Mouse (Mus musculus): ENCODE measurements around the gene Gm20388. TPM values are rescaled to one million over a fixed set of nuclear protein-coding genes. Genes with fewer than 3 reads are reported as not detected.
A peak's percentile ranks its signal among the peaks of the same experiment; 100 is the strongest.

Gm20388 gene
- polyA plus RNA-seq, 1 experiment from 2014 or later = not detected

- H3K4me3 ChIP-seq (ENCODE audit: low read length) = no peak overlapping the region
- 60% methylated on average over 18 of the region's 18 CpGs for WGBS
- peaks cover 27% of the 10 kb centered on the region for H3K4me1 ChIP-seq (ENCODE audit: control insufficient read depth, insufficient read depth, low read length)
- H3K27ac ChIP-seq (ENCODE audit: low read depth, low read length) = no peak overlapping the region
- no peak overlapping the region for H3K4me2 ChIP-seq (replicated peaks; ENCODE audit: low read depth, low read length)
- H3K9me3 ChIP-seq (ENCODE audit: control insufficient read depth, low read length) = no peaks in the 10 kb centered on the region
- no peak overlapping the region for H3K9ac ChIP-seq (ENCODE audit: low read depth, low read length)
- no peaks in the 10 kb centered on the region for H3K36me3 ChIP-seq (ENCODE audit: control insufficient read depth, insufficient read depth, low read length)
- ATAC-seq (ENCODE audit: low FRiP score, low TSS enrichment) = no peak
- no peaks in the 10 kb centered on the region for H3K27me3 ChIP-seq (ENCODE audit: control insufficient read depth, insufficient read depth, low read length)
Observed at GRCm38 (mm10) chr8:120746007-120746701, 835.5 kb downstream of the Gm20388 start.

GRCm38 (mm10) chr8:120747286-120747685 is 836.6 kb downstream of the Gm20388 start:
- Histone ChIP-seq H3K4me3 (ENCODE audit: low read length) (no peak overlapping the region), H3K4me2 (replicated peaks; ENCODE audit: low read depth, low read length) (no peak overlapping the region), H3K27me3 (ENCODE audit: control insufficient read depth, insufficient read depth, low read length) (no peaks in the 10 kb centered on the region), H3K27ac (ENCODE audit: low read depth, low read length) (no peak overlapping the region), H3K36me3 (ENCODE audit: control insufficient read depth, insufficient read depth, low read length) (no peaks in the 10 kb centered on the region), H3K9ac (ENCODE audit: low read depth, low read length) (no peak overlapping the region), H3K4me1 (ENCODE audit: control insufficient read depth, insufficient read depth, low read length) (peaks cover 37% of the 10 kb centered on the region), H3K9me3 (ENCODE audit: control insufficient read depth, low read length) (no peaks in the 10 kb centered on the region)
- no peak for ATAC-seq (ENCODE audit: low FRiP score, low TSS enrichment)
- 59% methylated on average over 7 of the region's 7 CpGs for WGBS

GRCm38 (mm10) chr8:120750616-120751015 is 840.0 kb downstream of the Gm20388 start:
- H3K4me3 ChIP-seq (ENCODE audit: low read length) = no peak overlapping the region
- no peaks in the 10 kb centered on the region for H3K36me3 ChIP-seq (ENCODE audit: control insufficient read depth, insufficient read depth, low read length)
- no peak for ATAC-seq (ENCODE audit: low FRiP score, low TSS enrichment)
- no peak overlapping the region for H3K9ac ChIP-seq (ENCODE audit: low read depth, low read length)
- H3K4me2 ChIP-seq (replicated peaks; ENCODE audit: low read depth, low read length) = no peak overlapping the region
- no peak overlapping the region for H3K27ac ChIP-seq (ENCODE audit: low read depth, low read length)
- WGBS = 73% methylated on average over 9 of the region's 9 CpGs
- H3K4me1 ChIP-seq (ENCODE audit: control insufficient read depth, insufficient read depth, low read length) = peaks cover 34% of the 10 kb centered on the region
- no peaks in the 10 kb centered on the region for H3K27me3 ChIP-seq (ENCODE audit: control insufficient read depth, insufficient read depth, low read length)
- H3K9me3 ChIP-seq (ENCODE audit: control insufficient read depth, low read length) = no peaks in the 10 kb centered on the region

GRCm38 (mm10) chr8:120751226-120752081 is 840.8 kb downstream of the Gm20388 start:
- 62% methylated on average over 21 of the region's 21 CpGs for WGBS
- H3K9ac ChIP-seq (ENCODE audit: low read depth, low read length) = no peak overlapping the region
- H3K4me3 ChIP-seq (ENCODE audit: low read length) = no peak overlapping the region
- peak; percentile 44 for ATAC-seq (ENCODE audit: low FRiP score, low TSS enrichment)
- no peaks in the 10 kb centered on the region for H3K36me3 ChIP-seq (ENCODE audit: control insufficient read depth, insufficient read depth, low read length)
- no peaks in the 10 kb centered on the region for H3K9me3 ChIP-seq (ENCODE audit: control insufficient read depth, low read length)
- no peak overlapping the region for H3K4me2 ChIP-seq (replicated peaks; ENCODE audit: low read depth, low read length)
- no peaks in the 10 kb centered on the region for H3K27me3 ChIP-seq (ENCODE audit: control insufficient read depth, insufficient read depth, low read length)
- H3K27ac ChIP-seq (ENCODE audit: low read depth, low read length) = peak overlapping the region; percentile 76
- H3K4me1 ChIP-seq (ENCODE audit: control insufficient read depth, insufficient read depth, low read length) = peaks cover 36% of the 10 kb centered on the region

- ATAC-seq (ENCODE audit: low FRiP score, low TSS enrichment) = peak; percentile 75
- Histone ChIP-seq H3K9ac (ENCODE audit: low read depth, low read length) (no peak overlapping the region), H3K36me3 (ENCODE audit: control insufficient read depth, insufficient read depth, low read length) (no peaks in the 10 kb centered on the region), H3K27ac (ENCODE audit: low read depth, low read length) (peak overlapping the region; percentile 76), H3K9me3 (ENCODE audit: control insufficient read depth, low read length) (no peaks in the 10 kb centered on the region), H3K4me1 (ENCODE audit: control insufficient read depth, insufficient read depth, low read length) (peaks cover 36% of the 10 kb centered on the region), H3K27me3 (ENCODE audit: control insufficient read depth, insufficient read depth, low read length) (no peaks in the 10 kb centered on the region), H3K4me2 (replicated peaks; ENCODE audit: low read depth, low read length) (no peak overlapping the region), H3K4me3 (ENCODE audit: low read length) (no peak overlapping the region)
- under 1% methylated on average over 12 of the region's 12 CpGs for WGBS
Observed at GRCm38 (mm10) chr8:120752082-120752452, 841.4 kb downstream of the Gm20388 start.

GRCm38 (mm10) chr8:120753476-120753875 is 842.8 kb downstream of the Gm20388 start:
- Histone ChIP-seq H3K4me1 (ENCODE audit: control insufficient read depth, insufficient read depth, low read length) (peaks cover 33% of the 10 kb centered on the region), H3K27me3 (ENCODE audit: control insufficient read depth, insufficient read depth, low read length) (no peaks in the 10 kb centered on the region), H3K4me3 (ENCODE audit: low read length) (no peak overlapping the region), H3K27ac (ENCODE audit: low read depth, low read length) (no peak overlapping the region), H3K4me2 (replicated peaks; ENCODE audit: low read depth, low read length) (no peak overlapping the region), H3K36me3 (ENCODE audit: control insufficient read depth, insufficient read depth, low read length) (no peaks in the 10 kb centered on the region), H3K9me3 (ENCODE audit: control insufficient read depth, low read length) (no peaks in the 10 kb centered on the region), H3K9ac (ENCODE audit: low read depth, low read length) (no peak overlapping the region)
- WGBS = 92% methylated on average over 22 of the region's 22 CpGs
- ATAC-seq (ENCODE audit: low FRiP score, low TSS enrichment) = no peak

- H3K4me1 ChIP-seq (ENCODE audit: control insufficient read depth, insufficient read depth, low read length) = peaks cover 32% of the 10 kb centered on the region
- H3K27ac ChIP-seq (ENCODE audit: low read depth, low read length) = peak overlapping the region; percentile 59
- no peaks in the 10 kb centered on the region for H3K36me3 ChIP-seq (ENCODE audit: control insufficient read depth, insufficient read depth, low read length)
- H3K4me2 ChIP-seq (replicated peaks; ENCODE audit: low read depth, low read length) = 0 out of 2 replicates have a peak overlapping the region, but pooled peaks have one; percentile 8
- H3K4me3 ChIP-seq (ENCODE audit: low read length) = no peak overlapping the region
- no peaks in the 10 kb centered on the region for H3K9me3 ChIP-seq (ENCODE audit: control insufficient read depth, low read length)
- no peaks in the 10 kb centered on the region for H3K27me3 ChIP-seq (ENCODE audit: control insufficient read depth, insufficient read depth, low read length)
- no peak overlapping the region for H3K9ac ChIP-seq (ENCODE audit: low read depth, low read length)
- peak; percentile 17; the same call in 1 of the 2 replicates for ATAC-seq (ENCODE audit: low FRiP score, low TSS enrichment)
- WGBS = 20% methylated on average over 19 of the region's 19 CpGs
Observed at GRCm38 (mm10) chr8:120755306-120756297, 845.0 kb downstream of the Gm20388 start.

- H3K27ac ChIP-seq (ENCODE audit: low read depth, low read length) = no peak overlapping the region
- no peak overlapping the region for H3K4me2 ChIP-seq (replicated peaks; ENCODE audit: low read depth, low read length)
- H3K9me3 ChIP-seq (ENCODE audit: control insufficient read depth, low read length) = no peaks in the 10 kb centered on the region
- WGBS = 79% methylated on average over 4 of the region's 4 CpGs
- H3K36me3 ChIP-seq (ENCODE audit: control insufficient read depth, insufficient read depth, low read length) = no peaks in the 10 kb centered on the region
- no peaks in the 10 kb centered on the region for H3K27me3 ChIP-seq (ENCODE audit: control insufficient read depth, insufficient read depth, low read length)
- H3K9ac ChIP-seq (ENCODE audit: low read depth, low read length) = no peak overlapping the region
- H3K4me1 ChIP-seq (ENCODE audit: control insufficient read depth, insufficient read depth, low read length) = peaks cover 16% of the 10 kb centered on the region
- no peak overlapping the region for H3K4me3 ChIP-seq (ENCODE audit: low read length)
- ATAC-seq (ENCODE audit: low FRiP score, low TSS enrichment) = no peak
Observed at GRCm38 (mm10) chr8:120758005-120758404, 847.4 kb downstream of the Gm20388 start.
